Mouse (Mus musculus) midbrain, postnatal 0 days (tissue): Measurements from ENCODE around the gene Tnks1bp1. TPM values are rescaled to one million over a fixed set of nuclear protein-coding genes. Genes with fewer than 3 reads are reported as not detected.
A peak's percentile ranks its signal among the peaks of the same experiment; 100 is the strongest.

Source experiments
- ATAC-seq: fragments of 200-750 bp; cut with Nextera tagmentation; 2 replicates; pipeline ENCODE4 v1.8.0; 2017; ENCODE audit warnings: moderate number of reproducible peaks, mild to moderate bottlenecking, moderate TSS enrichment, moderate library complexity; ENCODE audit not compliant: low FRiP score
- DNase-seq: peaks from one replicate; pipeline ENCODE4 v3.0.0-alpha.2; 2015; ENCODE audit warnings: low spot score
- H3K27ac ChIP-seq: fragments of 300-500 bp; sonication (generic); 2 replicates; pipeline ENCODE4 v1.5.1; 2014; ENCODE audit warnings: low read depth, mild to moderate bottlenecking, low read length, mixed read lengths
- H3K27me3 ChIP-seq: fragments of 300-500 bp; sonication (generic); 2 replicates; pipeline ENCODE4 v1.6.1; 2014; ENCODE audit warnings: low read length, control low read depth, mixed read lengths; ENCODE audit not compliant: insufficient read depth
- H3K36me3 ChIP-seq: fragments of 300-500 bp; sonication (generic); 2 replicates; pipeline ENCODE4 v1.6.1; 2014; ENCODE audit warnings: low read length, control low read depth, mixed read lengths; ENCODE audit not compliant: insufficient read depth
- H3K4me1 ChIP-seq: fragments of 300-500 bp; sonication (generic); 2 replicates; pipeline ENCODE4 v1.6.1; 2014; ENCODE audit warnings: mild to moderate bottlenecking, control low read depth, antibody characterized with exemption, low read length, mixed read lengths; ENCODE audit not compliant: insufficient read depth
- H3K4me2 ChIP-seq: fragments of 300-500 bp; sonication (generic); 2 replicates; pipeline ENCODE4 v1.6.1; 2014; ENCODE audit warnings: low read depth, mild to moderate bottlenecking, low read length, mixed read lengths; ENCODE audit not compliant: poor library complexity, severe bottlenecking
- H3K4me3 ChIP-seq: fragments of 300-500 bp; sonication (generic); 2 replicates; pipeline ENCODE4 v1.5.1; 2014; ENCODE audit warnings: low read depth, mild to moderate bottlenecking, low read length, moderate library complexity
- H3K9ac ChIP-seq: fragments of 300-500 bp; sonication (generic); replicated peaks from 2 replicates; pipeline ENCODE4 v1.6.1; 2014; ENCODE audit warnings: mild to moderate bottlenecking, low read length, moderate library complexity, mixed read lengths; ENCODE audit not compliant: poor library complexity, severe bottlenecking
- H3K9me3 ChIP-seq: fragments of 300-500 bp; sonication (generic); 2 replicates; pipeline ENCODE4 v1.6.1; 2016; ENCODE audit warnings: low read length, control low read depth
- CTCF ChIP-seq: IDR thresholded peaks from 2 replicates; pipeline ENCODE4 v1.5.1; 2016; ENCODE audit warnings: antibody characterized with exemption, mild to moderate bottlenecking
- whole genome bisulfite sequencing: fragments of 180-500 bp; shearing (Covaris S2); extraction: QIAGEN DNeasy Blood & Tissue Kit; methylation state at CpG from one replicate; pipeline ENCODE4 v1.1.7; 2014; 5-methylcytosine and 5-hydroxymethylcytosine counted together
- polyA plus RNA-seq: library from polyadenylated mRNA; unstranded; fragments of >200 nt; fragmentation: Nextera tagmentation; extraction: Ambion mirVana; gene quantifications from 2 replicates; pipeline ENCODE4 v1.2.1, GENCODE M21; 2015
- total RNA-seq: library from RNA; depleted of rRNA; stranded (reverse); fragments of >200 nt; gene quantifications from 2 replicates; pipeline ENCODE4 v1.2.3, GENCODE M21; 2014

The Tnks1bp1 gene
- total and polyA plus RNA-seq, 2 experiments from 2014 or later = 18.0 to 102 TPM

DNA sequence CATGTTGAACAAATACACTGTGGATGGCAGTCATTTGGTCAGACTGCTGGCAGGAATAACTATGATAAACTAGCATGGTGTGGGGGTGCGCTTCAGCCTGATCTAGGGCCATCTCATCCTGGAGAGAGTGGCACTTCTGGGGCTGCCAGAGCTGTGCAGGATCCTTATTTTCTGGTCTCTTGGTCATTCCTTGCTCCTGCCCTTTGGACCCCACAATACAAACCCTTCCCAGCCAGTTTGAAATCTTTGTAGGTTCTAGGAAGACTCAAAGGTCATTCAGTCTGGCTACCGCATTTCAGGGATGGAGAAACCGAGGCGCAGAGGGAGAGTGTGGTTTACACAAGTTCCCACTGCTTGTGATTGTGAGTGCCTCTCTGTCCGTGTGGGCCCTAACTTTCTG is 19.1 kb downstream of the Tnks1bp1 start:
- TF ChIP-seq CTCF = no peak
- no peak overlapping the region for H3K27ac ChIP-seq
- peaks cover 39% of the 10 kb centered on the region for H3K36me3 ChIP-seq
- WGBS = 94% methylated on average over 5 of the region's 5 CpGs
- H3K4me1 ChIP-seq = no peaks in the 10 kb centered on the region
- DNase-seq (no peak), ATAC-seq (no peak)
- H3K9ac ChIP-seq = no peak overlapping the region
- no peak overlapping the region for H3K4me2 ChIP-seq
- H3K27me3 ChIP-seq = no peaks in the 10 kb centered on the region
- no peaks in the 10 kb centered on the region for H3K9me3 ChIP-seq
- no peak overlapping the region for H3K4me3 ChIP-seq

DNA sequence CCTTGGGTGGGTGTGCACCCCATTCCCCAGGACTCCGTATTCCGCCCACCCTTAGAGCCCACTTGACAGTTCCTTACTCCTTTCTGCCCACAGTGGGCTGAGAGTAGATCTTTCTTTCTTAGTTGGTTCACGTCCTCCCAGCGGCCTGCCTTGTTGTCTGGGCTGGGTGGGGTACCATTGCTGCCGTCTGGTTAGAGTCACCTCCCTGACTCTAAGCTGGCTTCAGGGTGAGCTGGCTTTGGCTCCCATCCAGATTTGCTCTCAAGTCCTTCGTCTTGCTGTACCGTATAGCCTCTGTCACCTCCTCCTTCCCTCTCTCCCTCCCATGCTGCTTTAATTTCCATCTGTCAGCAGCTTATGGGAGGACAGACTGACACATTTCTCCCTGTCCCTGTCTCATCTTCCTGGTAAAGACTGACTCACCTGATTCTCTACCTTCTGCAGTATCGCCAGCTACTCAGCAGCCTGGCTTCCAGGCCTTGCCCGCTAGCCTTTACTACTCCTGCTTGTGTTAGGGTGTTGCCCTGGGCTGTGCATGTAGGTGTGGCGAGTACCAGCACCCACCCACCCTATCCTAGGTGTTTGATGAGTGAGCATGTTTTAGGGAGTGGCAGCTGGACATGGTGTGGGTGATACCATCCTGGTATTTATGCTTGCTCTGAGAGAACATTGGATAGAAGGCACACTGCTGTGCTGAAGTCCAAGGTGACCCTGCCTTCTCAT is 20.2 kb downstream of the Tnks1bp1 start:
- no peak for TF ChIP-seq CTCF
- H3K9ac ChIP-seq = no peak overlapping the region
- no peak overlapping the region for H3K4me3 ChIP-seq
- 78% methylated on average over 10 of the region's 10 CpGs for WGBS
- no peaks in the 10 kb centered on the region for H3K27me3 ChIP-seq
- no peak overlapping the region for H3K4me2 ChIP-seq
- no peak for ATAC-seq
- peak; percentile 6 for DNase-seq
- H3K36me3 ChIP-seq = peaks cover 38% of the 10 kb centered on the region
- H3K27ac ChIP-seq = no peak overlapping the region
- no peaks in the 10 kb centered on the region for H3K4me1 ChIP-seq
- no peaks in the 10 kb centered on the region for H3K9me3 ChIP-seq

DNA sequence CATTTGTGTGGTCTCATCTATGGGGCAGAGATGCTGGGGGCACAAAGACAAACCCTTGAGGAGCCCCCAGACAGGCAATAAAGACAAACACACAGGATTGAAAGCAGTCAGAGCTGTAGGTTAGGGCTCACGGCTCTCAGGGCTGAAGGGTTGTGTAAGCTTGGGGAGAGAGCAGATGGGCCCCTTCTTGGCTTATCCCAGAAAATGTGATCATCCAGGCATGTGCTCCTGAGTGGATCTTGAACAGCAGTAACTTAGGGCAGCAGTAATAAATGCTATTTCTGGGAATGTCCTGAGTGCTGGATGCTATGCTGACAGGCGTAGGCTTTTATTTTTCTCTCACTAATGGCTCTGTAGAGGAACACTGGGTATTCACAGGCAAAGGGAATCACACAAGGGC is 20.8 kb downstream of the Tnks1bp1 start:
- Histone ChIP-seq H3K4me2 (no peak overlapping the region), H3K4me3 (no peak overlapping the region), H3K9ac (no peak overlapping the region), H3K27me3 (no peaks in the 10 kb centered on the region), H3K4me1 (no peaks in the 10 kb centered on the region), H3K9me3 (no peaks in the 10 kb centered on the region), H3K27ac (no peak overlapping the region), H3K36me3 (peaks cover 35% of the 10 kb centered on the region)
- 87% methylated on average over 2 of the region's 2 CpGs for WGBS
- ATAC-seq (no peak), DNase-seq (no peak)
- TF ChIP-seq CTCF = no peak

DNA sequence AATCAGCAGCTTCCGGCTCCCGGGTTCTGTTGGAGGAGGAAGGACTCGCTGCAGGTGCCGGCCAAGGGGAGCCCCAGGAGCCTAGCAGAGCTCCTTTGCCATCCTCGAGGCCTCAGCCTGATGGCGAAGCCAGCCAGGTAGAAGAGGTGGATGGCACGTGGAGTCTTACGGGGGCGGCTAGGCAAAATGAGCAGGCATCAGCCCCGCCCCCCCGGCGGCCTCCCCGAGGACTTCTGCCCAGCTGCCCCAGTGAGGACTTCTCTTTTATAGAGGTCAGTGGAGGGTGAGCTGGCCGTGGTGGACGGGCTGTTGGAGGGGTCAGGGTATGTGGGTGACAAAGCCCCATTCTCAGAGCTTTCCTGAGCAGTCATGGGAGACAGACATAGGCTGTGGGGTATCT is 22.3 kb downstream of the Tnks1bp1 start:
- H3K9ac ChIP-seq = no peak overlapping the region
- H3K9me3 ChIP-seq = no peaks in the 10 kb centered on the region
- H3K36me3 ChIP-seq = peaks cover 39% of the 10 kb centered on the region
- H3K4me2 ChIP-seq = no peak overlapping the region
- H3K4me3 ChIP-seq = no peak overlapping the region
- 71% methylated on average over 15 of the region's 15 CpGs for WGBS
- H3K27ac ChIP-seq = no peak overlapping the region
- DNase-seq = no peak
- no peak for ATAC-seq
- no peaks in the 10 kb centered on the region for H3K4me1 ChIP-seq
- H3K27me3 ChIP-seq = no peaks in the 10 kb centered on the region
- TF ChIP-seq CTCF = no peak

DNA sequence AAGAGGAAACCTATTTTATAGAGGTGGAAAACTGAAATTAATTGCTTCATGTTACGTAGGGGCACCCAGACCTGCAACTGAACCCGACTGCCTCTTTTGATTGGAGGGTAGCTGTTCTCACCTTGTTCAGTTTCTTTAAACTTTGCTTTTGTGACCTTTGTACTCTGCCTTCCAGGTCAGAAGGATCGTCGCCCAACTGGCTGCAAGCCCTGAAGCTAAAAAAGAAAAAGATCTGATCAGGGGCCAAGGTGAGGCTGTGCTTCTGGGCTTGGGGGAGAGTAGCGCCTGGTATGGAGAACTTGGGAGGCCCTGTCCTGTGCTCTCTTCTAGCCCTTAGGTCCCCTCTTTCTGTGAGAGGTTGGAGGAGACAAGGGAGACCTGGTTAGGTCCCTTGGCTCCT is 24.1 kb downstream of the Tnks1bp1 start:
- 100% methylated on average over 5 of the region's 5 CpGs for WGBS
- TF ChIP-seq CTCF = no peak
- no peak for ATAC-seq

DNA sequence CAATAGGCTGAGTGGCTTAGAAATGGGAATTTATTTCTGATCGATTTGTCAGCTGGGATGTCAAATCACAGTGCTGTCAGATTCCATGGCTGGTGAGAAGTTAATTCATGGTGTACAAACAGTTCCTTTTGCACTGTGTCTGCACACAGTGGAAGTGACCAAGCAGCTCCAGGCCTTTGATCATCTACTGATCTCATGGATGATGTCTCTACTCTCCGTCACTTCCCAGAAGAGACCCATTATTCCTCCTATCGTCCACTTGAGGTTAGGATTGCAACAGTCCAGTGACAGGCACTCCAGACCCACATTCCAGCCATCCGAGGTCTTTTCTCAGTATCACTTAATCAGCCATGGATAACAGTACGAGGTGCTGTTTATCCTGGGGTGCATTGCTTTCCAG is 25.9 kb downstream of the Tnks1bp1 start:
- no peak overlapping the region for H3K9ac ChIP-seq
- H3K27me3 ChIP-seq = no peaks in the 10 kb centered on the region
- H3K4me3 ChIP-seq = no peak overlapping the region
- DNase-seq = no peak
- no peak for ATAC-seq
- H3K27ac ChIP-seq = no peak overlapping the region
- no peak overlapping the region for H3K4me2 ChIP-seq
- no peaks in the 10 kb centered on the region for H3K9me3 ChIP-seq
- peaks cover 47% of the 10 kb centered on the region for H3K36me3 ChIP-seq
- H3K4me1 ChIP-seq = no peaks in the 10 kb centered on the region
- TF ChIP-seq CTCF = no peak
- 88% methylated on average over 5 of the region's 5 CpGs for WGBS

More for the DNA sequence above, 24.1 kb downstream of the Tnks1bp1 start:
- Histone ChIP-seq H3K4me3 (no peak overlapping the region), H3K27me3 (no peaks in the 10 kb centered on the region), H3K9ac (no peak overlapping the region), H3K36me3 (peaks cover 47% of the 10 kb centered on the region), H3K4me1 (no peaks in the 10 kb centered on the region), H3K27ac (no peak overlapping the region), H3K4me2 (no peak overlapping the region), H3K9me3 (no peaks in the 10 kb centered on the region)
- DNase-seq = no peak
